Mouse (Mus musculus) forebrain, embryonic 14.5 days (tissue): ENCODE measurements around the gene Rasd2. TPM values are rescaled to one million over a fixed set of nuclear protein-coding genes. Genes with fewer than 3 reads are reported as not detected.

Experiments
- ATAC-seq: fragments of 200-750 bp; cut with Nextera tagmentation; 2 replicates; pipeline ENCODE4 v1.8.0; 2017; ENCODE audit warnings: mild to moderate bottlenecking, moderate library complexity
- DNase-seq: peaks from one replicate; pipeline ENCODE4 v3.0.0-alpha.2; 2015; ENCODE audit warnings: low spot score
- H3K27ac ChIP-seq: fragments of 300-500 bp; sonication (generic); 2 replicates; pipeline ENCODE4 v1.5.1; 2014; ENCODE audit warnings: low read depth, mild to moderate bottlenecking, control low read depth, low read length, moderate library complexity
- H3K27me3 ChIP-seq: fragments of 300-500 bp; sonication (generic); replicated peaks from 2 replicates; pipeline ENCODE4 v1.6.1; 2014; ENCODE audit warnings: low read length, control low read depth, mixed read lengths; ENCODE audit not compliant: control insufficient read depth, insufficient read depth
- H3K36me3 ChIP-seq: fragments of 300-500 bp; sonication (generic); 2 replicates; pipeline ENCODE4 v1.6.1; 2014; ENCODE audit warnings: low read length, control low read depth; ENCODE audit not compliant: control insufficient read depth, insufficient read depth
- H3K4me1 ChIP-seq: fragments of 300-500 bp; sonication (generic); 2 replicates; pipeline ENCODE4 v1.6.1; 2014; ENCODE audit warnings: antibody characterized with exemption, low read length, control low read depth; ENCODE audit not compliant: control insufficient read depth, insufficient read depth
- H3K4me2 ChIP-seq: fragments of 300-500 bp; sonication (generic); 2 replicates; pipeline ENCODE4 v1.6.1; 2014; ENCODE audit warnings: mild to moderate bottlenecking, control low read depth, low read length
- H3K4me3 ChIP-seq: fragments of 300-500 bp; sonication (generic); 2 replicates; pipeline ENCODE4 v1.5.1; 2014; ENCODE audit warnings: low read depth, low read length, control low read depth
- H3K9ac ChIP-seq: fragments of 300-500 bp; sonication (generic); 2 replicates; pipeline ENCODE4 v1.6.1; 2014; ENCODE audit warnings: mild to moderate bottlenecking, low read length, control low read depth, moderate library complexity
- H3K9me3 ChIP-seq: fragments of 300-500 bp; sonication (generic); replicated peaks from 2 replicates; pipeline ENCODE4 v1.6.1; 2016; ENCODE audit warnings: low read length, control low read depth, mixed read lengths; ENCODE audit not compliant: control insufficient read depth
- WGBS: fragments of 180-500 bp; shearing (Covaris S2); extraction: QIAGEN DNeasy Blood & Tissue Kit; methylation state at CpG from one replicate; pipeline ENCODE4 v1.1.7; 2014; 5-methylcytosine and 5-hydroxymethylcytosine counted together
- polyA plus RNA-seq: library from polyadenylated mRNA; unstranded; fragments of >200 nt; fragmentation: Nextera tagmentation; extraction: Ambion mirVana; gene quantifications from 2 replicates; pipeline ENCODE4 v1.2.1, GENCODE M21; 2014

The Rasd2 gene
- polyA plus RNA-seq, 1 experiment from 2014 or later, result 0.52 TPM

GRCm38 (mm10) chr8:75198988-75199765 is 14.6 kb upstream of the Rasd2 start:
- DNase-seq (no peak), ATAC-seq (peak; percentile 29; the same call in 1 of the 2 replicates)
- no peak overlapping the region for H3K4me3 ChIP-seq
- no peak overlapping the region for H3K4me2 ChIP-seq
- no peaks in the 10 kb centered on the region for H3K36me3 ChIP-seq
- H3K9ac ChIP-seq, result no peak overlapping the region
- H3K27ac ChIP-seq, result no peak overlapping the region
- WGBS, result 64% methylated on average over 5 of the region's 5 CpGs
- no peaks in the 10 kb centered on the region for H3K4me1 ChIP-seq
- H3K27me3 ChIP-seq, result no peaks in the 10 kb centered on the region
- H3K9me3 ChIP-seq, result no peaks in the 10 kb centered on the region

- Histone ChIP-seq H3K4me1 (no peaks in the 10 kb centered on the region), H3K4me3 (no peak overlapping the region), H3K9me3 (no peaks in the 10 kb centered on the region), H3K27ac (no peak overlapping the region), H3K4me2 (no peak overlapping the region), H3K36me3 (no peaks in the 10 kb centered on the region), H3K9ac (no peak overlapping the region), H3K27me3 (no peaks in the 10 kb centered on the region)
- DNase-seq (no peak), ATAC-seq (no peak)
- WGBS, result 32% methylated on average over 1 of the region's 1 CpGs
Observed at GRCm38 (mm10) chr8:75199914-75200313, 13.8 kb upstream of the Rasd2 start.

- ATAC-seq (no peak), DNase-seq (no peak)
- no peaks in the 10 kb centered on the region for H3K36me3 ChIP-seq
- no peak overlapping the region for H3K9ac ChIP-seq
- H3K9me3 ChIP-seq, result no peaks in the 10 kb centered on the region
- no peaks in the 10 kb centered on the region for H3K4me1 ChIP-seq
- no peak overlapping the region for H3K4me3 ChIP-seq
- H3K27me3 ChIP-seq, result no peaks in the 10 kb centered on the region
- no peak overlapping the region for H3K27ac ChIP-seq
- 87% methylated on average over 8 of the region's 8 CpGs for WGBS
- H3K4me2 ChIP-seq, result no peak overlapping the region
Observed at GRCm38 (mm10) chr8:75202041-75202656, 11.6 kb upstream of the Rasd2 start.

- DNase-seq (no peak), ATAC-seq (no peak)
- Histone ChIP-seq H3K4me3 (no peak overlapping the region), H3K9me3 (no peaks in the 10 kb centered on the region), H3K27ac (no peak overlapping the region), H3K9ac (no peak overlapping the region), H3K36me3 (no peaks in the 10 kb centered on the region), H3K27me3 (no peaks in the 10 kb centered on the region), H3K4me2 (no peak overlapping the region), H3K4me1 (no peaks in the 10 kb centered on the region)
- WGBS, result 87% methylated on average over 3 of the region's 3 CpGs
Observed at GRCm38 (mm10) chr8:75202913-75203312, 10.8 kb upstream of the Rasd2 start.

- Histone ChIP-seq H3K4me2 (no peak overlapping the region), H3K9ac (no peak overlapping the region), H3K9me3 (no peaks in the 10 kb centered on the region), H3K27me3 (no peaks in the 10 kb centered on the region), H3K36me3 (no peaks in the 10 kb centered on the region), H3K4me1 (no peaks in the 10 kb centered on the region), H3K27ac (no peak overlapping the region), H3K4me3 (no peak overlapping the region)
- DNase-seq, result no peak
- no peak for ATAC-seq
- WGBS, result 90% methylated on average over 2 of the region's 2 CpGs
Observed at GRCm38 (mm10) chr8:75203420-75203819, 10.3 kb upstream of the Rasd2 start.

GRCm38 (mm10) chr8:75204190-75204868 is 9.4 kb upstream of the Rasd2 start:
- no peak overlapping the region for H3K9ac ChIP-seq
- H3K9me3 ChIP-seq, result no peaks in the 10 kb centered on the region
- ATAC-seq (no peak), DNase-seq (no peak)
- H3K4me1 ChIP-seq, result no peaks in the 10 kb centered on the region
- no peak overlapping the region for H3K4me3 ChIP-seq
- H3K27ac ChIP-seq, result no peak overlapping the region
- H3K27me3 ChIP-seq, result no peaks in the 10 kb centered on the region
- H3K36me3 ChIP-seq, result no peaks in the 10 kb centered on the region
- 90% methylated on average over 13 of the region's 13 CpGs for WGBS
- no peak overlapping the region for H3K4me2 ChIP-seq

GRCm38 (mm10) chr8:75211461-75211860 is 2.3 kb upstream of the Rasd2 start:
- peaks cover 33% of the 10 kb centered on the region for H3K27me3 ChIP-seq
- no peak overlapping the region for H3K4me2 ChIP-seq

GRCm38 (mm10) chr8:75212631-75213306 is 975 bp upstream of the Rasd2 start:
- Histone ChIP-seq H3K4me2 (peak overlapping the region; percentile 92), H3K36me3 (no peaks in the 10 kb centered on the region), H3K9me3 (no peaks in the 10 kb centered on the region), H3K9ac (peak overlapping the region; percentile 58), H3K4me1 (peaks cover 7% of the 10 kb centered on the region; the same call in 1 of the 2 replicates), H3K4me3 (peak overlapping the region; percentile 49), H3K27ac (no peak overlapping the region), H3K27me3 (peaks cover 34% of the 10 kb centered on the region)
- DNase-seq, result peak; percentile 78
- under 1% methylated on average over 63 of the region's 63 CpGs for WGBS
- ATAC-seq, result peak; percentile 97

More at GRCm38 (mm10) chr8:75211461-75211860, 2.3 kb upstream of the Rasd2 start:
- Histone ChIP-seq H3K9me3 (no peaks in the 10 kb centered on the region), H3K27ac (no peak overlapping the region; the same call in 1 of the 2 replicates), H3K36me3 (no peaks in the 10 kb centered on the region), H3K9ac (no peak overlapping the region), H3K4me1 (peaks cover 7% of the 10 kb centered on the region; the same call in 1 of the 2 replicates), H3K4me3 (no peak overlapping the region)
- no peak for DNase-seq
- WGBS, result 44% methylated on average over 3 of the region's 3 CpGs
- no peak for ATAC-seq
